Mouse (Mus musculus) intestine, embryonic 15.5 days (tissue): ENCODE measurements around the gene Kdm5b. TPM values are rescaled to one million over a fixed set of nuclear protein-coding genes. Genes with fewer than 3 reads are reported as not detected.
"Not testable (repeated sequence)": the region's sequence is repeated elsewhere in the genome, so short reads cannot be mapped to it uniquely, and the experiment has no call there.

ENCODE experiments used
- ATAC-seq: fragments of 200-750 bp; cut with Nextera tagmentation; 2 replicates; pipeline ENCODE4 v1.8.0; 2017; ENCODE audit warnings: moderate TSS enrichment, moderate library complexity
- H3K27ac ChIP-seq: fragments of 300-500 bp; sonication (generic); 2 replicates; pipeline ENCODE4 v1.5.1; 2015; ENCODE audit warnings: mild to moderate bottlenecking, inconsistent platforms
- H3K27me3 ChIP-seq: fragments of 300-500 bp; sonication (generic); replicated peaks from 2 replicates; pipeline ENCODE4 v1.6.1; 2015; ENCODE audit warnings: inconsistent platforms
- H3K36me3 ChIP-seq: fragments of 300-500 bp; sonication (generic); 2 replicates; pipeline ENCODE4 v1.6.1; 2015; ENCODE audit warnings: inconsistent platforms
- H3K4me1 ChIP-seq: fragments of 300-500 bp; sonication (generic); replicated peaks from 2 replicates; pipeline ENCODE4 v1.6.1; 2015; ENCODE audit warnings: inconsistent platforms
- H3K4me2 ChIP-seq: fragments of 300-500 bp; sonication (generic); replicated peaks from 2 replicates; pipeline ENCODE4 v1.6.1; 2015; ENCODE audit warnings: mild to moderate bottlenecking, inconsistent platforms
- H3K4me3 ChIP-seq: fragments of 300-500 bp; sonication (generic); replicated peaks from 2 replicates; pipeline ENCODE4 v1.5.1; 2015; ENCODE audit warnings: inconsistent platforms
- H3K9ac ChIP-seq: fragments of 300-500 bp; sonication (generic); 2 replicates; pipeline ENCODE4 v1.6.1; 2015; ENCODE audit warnings: inconsistent platforms
- H3K9me3 ChIP-seq: fragments of 300-500 bp; sonication (generic); 2 replicates; pipeline ENCODE4 v1.6.1; 2016; ENCODE audit warnings: inconsistent platforms
- WGBS: fragments of 180-500 bp; shearing (Covaris S2); methylation state at CpG from one replicate; pipeline ENCODE4 v1.1.7; 2015; 5-methylcytosine and 5-hydroxymethylcytosine counted together
- polyA plus RNA-seq: library from polyadenylated mRNA; unstranded; fragments of >200 nt; fragmentation: Nextera tagmentation; extraction: Ambion mirVana; gene quantifications from 2 replicates; pipeline ENCODE4 v1.2.1, GENCODE M21; 2015

Gene Kdm5b
- polyA plus RNA-seq, result 35.0 and 38.7 TPM in 2 replicates

DNA sequence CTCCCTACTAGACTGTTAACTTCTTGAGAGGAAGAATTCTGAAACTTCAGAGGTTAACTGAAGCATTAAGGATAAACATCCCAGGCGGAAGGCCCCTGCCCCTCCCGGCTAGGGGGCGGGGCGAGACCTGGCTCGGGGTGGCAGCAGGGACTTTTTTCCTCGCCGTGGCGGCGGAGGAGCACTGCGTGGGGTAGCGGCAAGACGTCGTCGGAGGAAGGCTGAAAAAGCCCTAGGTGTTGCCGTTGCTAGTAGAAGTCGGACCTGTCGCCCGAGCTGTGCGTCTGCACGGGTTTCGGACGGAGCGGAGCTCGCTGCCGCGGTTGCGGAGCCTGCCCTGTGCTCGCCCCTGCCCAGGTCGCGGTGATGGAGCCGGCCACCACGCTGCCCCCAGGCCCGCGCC is at the start of gene Kdm5b:
Gene Kdm5b (plus strand): TSS at position 196 of the 400 bp plus-strand sequence.
- Histone ChIP-seq H3K36me3 (no peaks in the 10 kb centered on the region), H3K27ac (peak within 1 kb of the TSS; percentile 94), H3K4me3 (peak within 1 kb of the TSS; percentile 100), H3K9me3 (no peaks in the 10 kb centered on the region), H3K4me2 (peak within 1 kb of the TSS; percentile 67), H3K9ac (peak within 1 kb of the TSS; percentile 97), H3K27me3 (no peaks in the 10 kb centered on the region), H3K4me1 (peaks cover 20% of the 10 kb centered on the region)
- WGBS, result under 1% methylated on average over 32 of the region's 34 CpGs
- peak; percentile 18 for ATAC-seq

DNA sequence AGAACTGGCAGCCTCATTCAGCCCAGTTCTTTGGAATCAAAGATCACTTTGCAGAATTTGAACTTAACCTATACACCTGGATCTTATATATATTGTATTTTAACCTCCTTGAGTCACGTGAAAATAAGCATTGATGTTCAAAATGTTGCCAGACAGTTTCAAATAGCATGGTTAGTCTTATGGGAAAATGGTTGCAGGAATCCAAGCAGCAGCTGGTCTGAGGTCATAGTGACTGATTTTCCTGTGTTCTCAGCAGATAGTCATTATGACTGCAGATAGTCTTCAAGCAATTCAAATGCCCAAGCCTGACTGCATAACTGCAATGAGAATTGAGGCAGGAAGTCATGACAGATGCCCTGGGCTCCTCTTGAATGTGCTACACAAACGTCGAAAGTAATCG is 47.8 kb upstream of the Kdm5b start:
- Histone ChIP-seq H3K9ac (no peak overlapping the region), H3K4me3 (no peak overlapping the region), H3K4me1 (peaks cover 12% of the 10 kb centered on the region; the same call in 1 of the 2 replicates), H3K36me3 (peaks cover 8% of the 10 kb centered on the region; the same call in 1 of the 2 replicates), H3K27me3 (no peaks in the 10 kb centered on the region), H3K9me3 (no peaks in the 10 kb centered on the region), H3K4me2 (no peak overlapping the region), H3K27ac (no peak overlapping the region)
- ATAC-seq, result no peak
- 61% methylated on average over 4 of the region's 4 CpGs for whole genome bisulfite sequencing

DNA sequence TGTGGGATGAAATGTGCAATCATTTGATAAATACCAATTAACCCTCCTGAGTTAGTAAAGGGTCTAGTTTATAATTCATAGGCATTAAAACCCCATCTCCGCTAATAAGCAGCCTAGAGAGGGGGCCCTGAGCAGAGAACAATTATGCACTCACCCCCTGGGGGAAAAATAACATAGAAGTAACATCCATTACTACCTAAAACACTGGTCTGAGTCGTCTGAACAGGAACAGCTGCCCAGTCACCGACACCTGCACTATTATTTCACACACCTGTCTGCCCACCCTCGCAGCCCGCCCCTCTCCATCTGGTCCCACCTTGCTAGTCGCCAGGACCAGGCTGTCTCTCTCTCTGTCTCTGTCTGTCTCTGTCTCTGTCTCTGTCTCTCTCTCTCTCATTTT is 47.4 kb upstream of the Kdm5b start:
- Histone ChIP-seq H3K4me1 (peaks cover 12% of the 10 kb centered on the region; the same call in 1 of the 2 replicates), H3K9me3 (no peaks in the 10 kb centered on the region), H3K27ac (no peak overlapping the region), H3K36me3 (0 out of 2 replicates have a peak, but pooled peaks cover 5% of the 10 kb centered on the region), H3K4me2 (peak overlapping the region; percentile 92), H3K27me3 (no peaks in the 10 kb centered on the region), H3K4me3 (no peak overlapping the region), H3K9ac (no peak overlapping the region)
- ATAC-seq, result no peak
- WGBS, result 59% methylated on average over 6 of the region's 6 CpGs

DNA sequence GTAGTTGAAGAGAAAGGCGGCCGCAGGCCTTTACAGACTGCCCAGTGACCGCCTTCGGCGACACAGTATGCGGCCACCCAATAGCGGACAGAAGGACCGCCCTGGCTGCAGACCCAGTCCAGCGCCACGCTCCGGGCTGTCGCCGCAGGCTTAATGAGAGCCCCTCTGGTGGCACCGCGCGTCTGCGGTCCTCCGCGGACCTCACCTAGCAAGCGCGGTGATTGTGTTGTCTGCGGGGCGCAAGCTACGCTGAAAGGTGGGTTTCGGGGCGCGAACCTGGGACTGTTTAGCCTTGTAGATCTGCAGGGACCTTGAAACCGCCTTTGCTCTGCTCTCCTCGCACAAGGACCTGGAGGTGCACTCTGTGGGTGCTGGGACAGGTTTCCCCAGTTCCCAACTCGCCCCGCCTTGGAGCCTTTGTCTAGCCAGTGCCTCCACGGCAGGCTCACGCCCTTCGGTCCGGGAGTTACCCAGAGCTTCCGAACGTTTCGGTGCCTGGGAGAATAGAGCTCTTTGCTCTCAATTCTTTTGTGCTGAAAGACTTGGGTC is 46.6 kb upstream of the Kdm5b start:
- no peaks in the 10 kb centered on the region for H3K27me3 ChIP-seq
- H3K4me3 ChIP-seq, result peak overlapping the region; percentile 43
- ATAC-seq, result peak; percentile 84
- peaks cover 12% of the 10 kb centered on the region; the same call in 1 of the 2 replicates for H3K4me1 ChIP-seq
- no peak overlapping the region for H3K27ac ChIP-seq
- no peaks in the 10 kb centered on the region for H3K9me3 ChIP-seq
- 2% methylated on average over 38 of the region's 38 CpGs for WGBS
- 0 out of 2 replicates have a peak, but pooled peaks cover 1% of the 10 kb centered on the region for H3K36me3 ChIP-seq
- H3K9ac ChIP-seq, result peak overlapping the region; percentile 56
- peak overlapping the region; percentile 92 for H3K4me2 ChIP-seq

DNA sequence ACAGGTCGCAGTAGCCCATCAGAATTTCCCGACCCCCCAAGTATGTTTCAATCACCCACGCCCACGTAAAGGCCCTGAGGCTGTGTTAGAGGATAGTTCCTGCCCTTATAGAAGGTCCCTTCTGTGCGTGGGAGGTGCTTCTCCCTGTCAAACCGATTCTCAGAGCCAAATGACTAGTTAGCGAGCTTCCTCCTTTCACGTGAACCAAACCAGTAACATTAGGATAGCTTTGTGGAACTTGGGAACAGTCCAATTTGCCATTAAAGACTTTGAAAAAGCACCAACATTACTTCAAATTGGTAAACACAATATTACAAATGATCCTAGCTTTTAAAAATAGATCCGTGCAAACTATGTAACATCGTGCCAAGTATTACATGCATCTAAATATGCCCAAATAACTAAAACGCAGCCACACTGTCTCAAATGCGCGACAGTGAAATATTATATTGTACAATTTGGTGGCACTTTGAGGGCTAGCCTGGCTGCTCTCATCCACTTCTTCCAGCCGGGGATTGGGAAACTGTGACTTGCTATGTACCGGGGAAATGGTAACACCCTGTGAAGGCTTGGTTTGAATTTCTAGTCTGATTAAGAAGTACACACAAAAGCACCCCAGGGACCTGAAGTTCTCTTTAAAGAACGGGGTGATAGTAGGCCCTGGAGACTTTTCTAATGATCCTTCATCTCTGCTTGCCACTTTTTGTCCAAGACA is 45.9 kb upstream of the Kdm5b start:
- ATAC-seq, result no peak
- 45% methylated on average over 16 of the region's 16 CpGs for WGBS
- Histone ChIP-seq H3K27ac (no peak overlapping the region), H3K9me3 (no peaks in the 10 kb centered on the region), H3K9ac (0 out of 2 replicates have a peak overlapping the region, but pooled peaks have one; percentile 56), H3K4me1 (peaks cover 12% of the 10 kb centered on the region; the same call in 1 of the 2 replicates), H3K4me3 (peak overlapping the region; percentile 43), H3K27me3 (no peaks in the 10 kb centered on the region), H3K36me3 (no peaks in the 10 kb centered on the region), H3K4me2 (peak overlapping the region; percentile 92)

DNA sequence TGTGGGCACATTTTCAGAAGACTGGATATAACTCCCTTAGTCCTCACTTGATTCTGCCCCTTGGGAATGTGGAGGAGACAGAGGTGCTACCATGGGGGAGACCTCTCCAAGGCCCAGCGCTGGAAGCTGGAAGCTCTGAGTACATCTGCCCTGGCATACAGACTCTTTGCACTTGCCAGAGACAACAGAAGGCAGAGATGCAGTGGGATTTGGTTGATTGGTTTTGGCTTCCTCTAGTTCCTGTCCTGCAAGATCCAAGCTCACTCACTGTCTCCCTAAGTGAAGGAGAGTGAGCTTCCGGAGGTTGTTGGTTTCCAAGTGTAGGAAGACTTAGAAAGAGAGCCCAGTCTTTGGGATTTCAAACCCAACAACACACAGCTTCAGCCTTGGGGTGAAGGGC is 44.1 kb upstream of the Kdm5b start:
- Histone ChIP-seq H3K4me1 (peaks cover 12% of the 10 kb centered on the region; the same call in 1 of the 2 replicates), H3K9me3 (no peaks in the 10 kb centered on the region), H3K9ac (no peak overlapping the region), H3K36me3 (no peaks in the 10 kb centered on the region), H3K27me3 (no peaks in the 10 kb centered on the region), H3K4me2 (no peak overlapping the region), H3K4me3 (no peak overlapping the region), H3K27ac (peak overlapping the region; percentile 23; the same call in 1 of the 2 replicates)
- 82% methylated on average over 2 of the region's 2 CpGs for WGBS
- no peak for ATAC-seq

DNA sequence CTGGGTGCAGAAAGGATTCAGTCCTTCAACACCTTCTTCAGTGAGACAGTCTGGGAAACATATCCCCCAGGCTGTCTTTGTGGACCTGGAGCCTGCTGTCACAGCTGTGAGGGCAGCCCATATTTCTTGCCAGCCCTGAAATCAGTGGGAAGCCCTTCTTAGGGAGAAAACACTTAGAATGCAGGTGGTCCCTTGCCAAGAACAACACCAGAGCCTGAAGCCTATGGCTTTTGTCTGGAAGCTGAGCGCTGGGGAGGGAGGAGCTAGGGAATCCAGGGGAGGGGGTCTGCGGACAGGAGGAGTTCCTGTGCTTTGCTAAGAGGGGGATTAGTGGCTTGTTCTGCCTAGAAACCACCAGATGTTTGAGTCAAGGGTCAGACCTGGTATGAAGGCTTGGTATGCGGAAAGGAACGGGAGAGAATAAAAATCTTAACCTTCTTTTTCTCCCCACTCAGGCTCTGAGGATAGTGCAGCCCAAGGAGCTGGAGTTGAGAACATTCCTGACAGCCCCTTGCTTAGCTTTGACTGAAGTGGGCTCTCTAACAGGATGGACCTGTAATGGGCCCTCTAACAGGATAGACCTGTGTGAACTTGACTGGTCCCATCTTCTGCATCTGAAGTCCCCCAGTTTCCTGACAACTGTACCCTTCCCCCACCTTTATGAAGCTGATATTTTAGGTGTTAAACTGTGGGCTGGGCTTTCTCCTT is 43.3 kb upstream of the Kdm5b start:
- no peaks in the 10 kb centered on the region for H3K36me3 ChIP-seq
- 0 out of 2 replicates have a peak, but pooled peaks have one; percentile 14 for ATAC-seq
- H3K4me1 ChIP-seq, result peaks cover 12% of the 10 kb centered on the region; the same call in 1 of the 2 replicates
- 0 out of 2 replicates have a peak overlapping the region, but pooled peaks have one; percentile 0 for H3K4me2 ChIP-seq
- H3K4me3 ChIP-seq, result no peak overlapping the region
- no peaks in the 10 kb centered on the region for H3K9me3 ChIP-seq
- H3K9ac ChIP-seq, result no peak overlapping the region
- 22% methylated on average over 4 of the region's 4 CpGs for WGBS
- H3K27ac ChIP-seq, result peak overlapping the region; percentile 23; the same call in 1 of the 2 replicates
- no peaks in the 10 kb centered on the region for H3K27me3 ChIP-seq

DNA sequence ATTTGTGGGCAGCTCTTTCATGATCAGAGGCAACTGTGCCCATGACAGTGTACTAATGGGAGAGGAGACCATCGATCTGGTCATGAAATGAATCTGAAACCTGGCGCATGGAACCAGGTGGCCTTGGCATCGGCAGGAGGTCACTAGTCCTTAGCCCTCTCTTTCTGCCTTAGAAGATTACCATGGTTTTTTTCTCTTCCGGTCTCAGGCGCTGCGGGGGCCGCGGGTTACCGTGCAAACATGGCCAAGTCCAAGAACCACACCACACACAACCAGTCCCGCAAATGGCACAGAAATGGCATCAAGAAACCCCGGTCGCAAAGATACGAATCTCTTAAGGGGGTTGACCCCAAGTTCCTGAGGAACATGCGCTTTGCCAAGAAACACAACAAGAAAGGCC is 42.1 kb upstream of the Kdm5b start:
- H3K4me3 ChIP-seq, H3K9ac ChIP-seq, H3K9me3 ChIP-seq, H3K27me3 ChIP-seq, H3K4me2 ChIP-seq, ATAC-seq, H3K36me3 ChIP-seq, H3K27ac ChIP-seq: not testable (repeated sequence)
- H3K4me1 ChIP-seq, result peaks cover 12% of the 10 kb centered on the region; the same call in 1 of the 2 replicates
- 95% methylated on average over 14 of the region's 14 CpGs for WGBS

DNA sequence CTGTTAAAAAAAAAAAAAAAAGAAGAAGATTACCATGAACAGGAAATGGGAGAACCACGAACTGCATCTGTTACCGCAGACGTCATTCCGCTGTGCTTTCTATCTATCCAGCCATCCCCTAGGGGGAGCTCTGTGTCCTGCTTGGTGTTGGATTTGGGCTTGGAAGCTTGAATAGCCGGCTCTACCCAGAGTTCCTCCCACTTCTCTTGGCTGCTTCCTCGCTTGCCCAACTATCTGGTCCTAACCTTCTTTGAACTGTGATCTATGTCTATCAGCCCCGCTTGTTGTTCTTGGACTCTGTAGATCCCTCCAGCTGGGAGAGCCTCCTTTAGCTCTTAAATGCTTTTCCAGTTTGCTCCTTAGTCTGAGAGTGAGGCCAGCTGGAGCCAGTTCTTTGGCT is 41.3 kb upstream of the Kdm5b start:
- Histone ChIP-seq H3K4me3 (no peak overlapping the region), H3K9ac (no peak overlapping the region), H3K27ac (no peak overlapping the region), H3K9me3 (no peaks in the 10 kb centered on the region), H3K4me2 (no peak overlapping the region), H3K36me3 (no peaks in the 10 kb centered on the region), H3K4me1 (0 out of 2 replicates have a peak, but pooled peaks cover 6% of the 10 kb centered on the region), H3K27me3 (no peaks in the 10 kb centered on the region)
- WGBS, result 8% methylated on average over 7 of the region's 7 CpGs
- ATAC-seq, result peak; percentile 76

DNA sequence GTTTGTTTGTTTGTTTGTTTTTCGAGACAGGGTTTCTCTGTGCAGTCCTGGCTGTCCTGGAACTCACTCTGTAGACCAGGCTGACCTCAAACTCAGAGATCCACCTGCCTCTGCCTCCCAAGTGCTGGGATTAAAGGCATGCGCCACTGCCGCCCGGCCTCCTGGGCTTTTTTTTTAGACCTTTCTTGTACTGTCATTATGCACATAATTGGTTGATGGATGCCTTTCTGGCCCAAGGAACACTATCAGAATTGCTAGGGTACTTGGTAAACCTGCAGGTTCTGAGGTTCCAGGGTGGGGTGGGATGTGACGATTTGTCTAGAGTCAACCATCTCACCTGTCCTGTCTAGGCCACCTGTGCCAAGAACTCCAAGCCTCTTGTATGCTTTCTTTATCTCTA is 40.8 kb upstream of the Kdm5b start:
- H3K36me3 ChIP-seq, H3K27ac ChIP-seq, ATAC-seq, H3K4me3 ChIP-seq, H3K4me2 ChIP-seq, H3K9me3 ChIP-seq, H3K4me1 ChIP-seq, H3K9ac ChIP-seq, H3K27me3 ChIP-seq: not testable (repeated sequence)
- 93% methylated on average over 5 of the region's 5 CpGs for WGBS

DNA sequence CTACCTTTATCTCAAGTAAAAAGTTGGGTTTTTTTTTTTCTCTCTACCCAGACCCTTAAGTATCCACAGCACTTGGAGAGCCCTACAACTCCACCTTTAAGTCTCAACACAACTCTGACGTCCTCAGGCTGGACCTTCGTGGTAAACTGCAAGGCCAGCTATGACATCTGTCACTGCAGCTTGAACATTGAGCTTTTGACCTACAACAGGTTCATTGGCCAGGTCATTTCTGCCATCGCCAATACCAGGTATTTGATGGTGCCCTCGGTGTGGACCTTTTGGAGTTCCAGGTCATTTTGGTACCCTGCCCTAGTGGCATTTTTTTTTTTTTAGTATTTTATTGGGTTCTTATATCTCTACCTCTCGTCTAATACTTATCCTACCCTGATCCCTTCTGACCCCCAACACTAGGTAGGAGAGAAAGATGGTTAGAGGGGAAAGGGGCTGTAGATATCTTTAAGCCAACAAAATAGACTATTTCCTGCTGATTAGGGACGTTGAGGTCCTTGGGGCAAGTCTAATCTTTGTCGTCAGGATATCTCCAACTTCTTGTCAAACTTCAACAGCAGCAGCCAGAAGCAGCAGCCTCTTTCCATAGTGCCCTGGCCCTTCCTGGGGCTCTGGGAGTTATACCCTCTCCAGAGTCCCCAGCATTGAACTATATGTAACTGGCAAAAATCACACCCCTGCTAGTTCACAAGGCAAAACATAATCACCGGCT is 39.8 kb upstream of the Kdm5b start:
- Histone ChIP-seq H3K9ac (no peak overlapping the region), H3K36me3 (no peaks in the 10 kb centered on the region), H3K4me1 (0 out of 2 replicates have a peak, but pooled peaks cover 5% of the 10 kb centered on the region), H3K4me3 (no peak overlapping the region), H3K4me2 (no peak overlapping the region), H3K9me3 (no peaks in the 10 kb centered on the region), H3K27me3 (no peaks in the 10 kb centered on the region), H3K27ac (no peak overlapping the region)
- 70% methylated on average over 8 of the region's 8 CpGs for WGBS
- no peak for ATAC-seq
